Mouse (Mus musculus) kidney, embryonic 16.5 days (tissue): ENCODE results near the gene Kcnip4. TPM values are rescaled to one million over a fixed set of nuclear protein-coding genes. Genes with fewer than 3 reads are reported as not detected.

Experiments used
- ATAC-seq: fragments of 200-750 bp; cut with Nextera tagmentation; 2 replicates; pipeline ENCODE4 v1.8.0; 2017; ENCODE audit warnings: moderate TSS enrichment; ENCODE audit not compliant: low FRiP score, low TSS enrichment
- H3K27ac ChIP-seq: fragments of 300-500 bp; sonication (generic); 2 replicates; pipeline ENCODE4 v1.5.1; 2014; ENCODE audit warnings: low read length
- H3K27me3 ChIP-seq: fragments of 300-500 bp; sonication (generic); 2 replicates; pipeline ENCODE4 v1.6.1; 2014; ENCODE audit warnings: low read length, control low read depth, mixed read lengths; ENCODE audit not compliant: insufficient read depth
- H3K36me3 ChIP-seq: fragments of 300-500 bp; sonication (generic); 2 replicates; pipeline ENCODE4 v1.6.1; 2014; ENCODE audit warnings: low read length, control low read depth, mixed read lengths; ENCODE audit not compliant: insufficient read depth
- H3K4me1 ChIP-seq: fragments of 300-500 bp; sonication (generic); 2 replicates; pipeline ENCODE4 v1.6.1; 2014; ENCODE audit warnings: low read length, control low read depth, mixed read lengths; ENCODE audit not compliant: insufficient read depth
- H3K4me2 ChIP-seq: fragments of 300-500 bp; sonication (generic); replicated peaks from 2 replicates; pipeline ENCODE4 v1.6.1; 2014; ENCODE audit warnings: low read depth, low read length
- H3K4me3 ChIP-seq: fragments of 300-500 bp; sonication (generic); 2 replicates; pipeline ENCODE4 v1.5.1; 2014; ENCODE audit warnings: mild to moderate bottlenecking, low read length
- H3K9ac ChIP-seq: fragments of 300-500 bp; sonication (generic); replicated peaks from 2 replicates; pipeline ENCODE4 v1.6.1; 2014; ENCODE audit warnings: low read length
- H3K9me3 ChIP-seq: fragments of 300-500 bp; sonication (generic); 2 replicates; pipeline ENCODE4 v1.6.1; 2016; ENCODE audit warnings: low read length, control low read depth
- WGBS: fragments of 180-500 bp; shearing (Covaris S2); extraction: QIAGEN DNeasy Blood & Tissue Kit; methylation state at CpG from one replicate; pipeline ENCODE4 v1.1.7; 2014; 5-methylcytosine and 5-hydroxymethylcytosine counted together
- polyA plus RNA-seq: library from polyadenylated mRNA; unstranded; fragments of >200 nt; fragmentation: Nextera tagmentation; extraction: Ambion mirVana; gene quantifications from 2 replicates; pipeline ENCODE4 v1.2.1, GENCODE M21; 2015

Kcnip4 gene
- polyA plus RNA-seq, 1 experiment from 2014 or later: 0.65 TPM

DNA sequence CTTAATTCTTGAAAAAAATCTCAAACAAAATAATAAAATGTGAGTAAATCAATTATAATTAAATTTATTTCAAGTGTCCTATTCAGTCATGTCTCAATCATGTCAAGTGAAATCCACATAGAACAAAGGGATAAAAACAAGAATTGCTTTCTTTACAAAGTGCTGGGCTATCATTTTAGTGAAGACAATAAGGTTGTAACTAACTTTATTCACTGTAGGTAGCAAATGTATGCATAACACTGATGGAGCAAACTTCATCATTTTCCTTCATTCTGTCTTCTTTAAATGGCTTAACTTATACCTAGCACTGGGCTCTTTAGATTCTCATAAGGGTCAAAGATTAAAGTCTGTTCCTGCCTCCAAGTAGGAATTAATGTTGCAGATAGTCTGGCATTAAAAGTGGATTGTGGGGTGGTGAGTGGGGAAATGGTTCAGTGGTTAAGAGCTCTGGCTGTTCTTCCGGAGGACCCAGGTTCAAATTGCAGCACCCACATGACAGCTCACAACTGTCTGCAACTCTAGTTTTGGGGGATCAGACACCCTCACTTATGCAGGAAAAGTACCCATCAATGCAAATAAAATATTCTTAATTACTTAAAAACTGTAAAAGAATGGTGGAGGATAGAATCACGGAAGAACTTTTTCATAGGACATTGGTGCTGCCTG is 1178.6 kb downstream of the Kcnip4 start:
- 79% methylated on average over 2 of the region's 2 CpGs for WGBS
- Histone ChIP-seq H3K27ac (no peak overlapping the region), H3K9ac (no peak overlapping the region), H3K9me3 (no peaks in the 10 kb centered on the region), H3K27me3 (no peaks in the 10 kb centered on the region), H3K4me1 (0 out of 2 replicates have a peak, but pooled peaks cover 3% of the 10 kb centered on the region), H3K4me3 (no peak overlapping the region), H3K4me2 (no peak overlapping the region), H3K36me3 (no peaks in the 10 kb centered on the region)
- ATAC-seq: no peak

DNA sequence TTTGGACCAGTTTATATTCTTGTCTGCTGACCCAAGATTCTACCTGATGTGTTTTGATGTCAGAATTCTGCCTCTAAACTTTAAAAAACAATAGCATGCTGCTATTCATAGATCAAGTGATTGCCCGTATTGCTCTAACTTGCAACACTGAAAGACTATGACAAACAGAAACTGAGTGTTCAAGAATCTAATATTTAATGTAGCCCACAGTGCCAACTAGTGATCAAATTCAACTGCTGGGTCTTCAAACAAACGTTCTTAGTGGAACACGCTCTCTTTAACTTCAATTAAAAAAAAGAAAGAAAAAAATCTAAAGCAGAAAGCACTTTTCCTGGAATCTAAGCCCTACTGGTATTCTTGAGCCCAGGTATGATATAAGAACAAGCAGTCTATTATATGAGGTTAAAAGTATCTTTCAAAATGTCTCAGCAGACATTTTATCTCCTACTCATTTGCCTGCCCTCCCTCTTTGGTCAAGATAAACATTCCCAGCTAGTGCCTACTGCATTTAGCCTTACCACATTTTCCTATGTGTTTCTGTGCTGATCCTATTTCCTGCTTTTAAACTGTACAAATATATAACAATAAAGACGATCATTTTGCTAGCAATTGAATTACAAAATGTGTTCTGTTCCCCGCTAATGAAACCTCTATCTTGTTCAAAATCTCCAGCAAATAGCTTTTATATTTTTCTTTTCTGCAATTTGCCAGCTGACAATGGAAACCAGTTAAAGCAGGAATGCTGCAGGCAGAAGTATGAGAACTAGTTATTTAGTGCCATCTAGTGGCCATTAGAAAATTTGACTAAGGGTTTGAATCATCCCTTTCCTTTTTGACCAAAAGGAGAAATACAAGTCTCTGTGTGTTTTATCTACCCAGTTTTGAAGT is 1179.4 kb downstream of the Kcnip4 start:
- H3K36me3 ChIP-seq: no peaks in the 10 kb centered on the region

DNA sequence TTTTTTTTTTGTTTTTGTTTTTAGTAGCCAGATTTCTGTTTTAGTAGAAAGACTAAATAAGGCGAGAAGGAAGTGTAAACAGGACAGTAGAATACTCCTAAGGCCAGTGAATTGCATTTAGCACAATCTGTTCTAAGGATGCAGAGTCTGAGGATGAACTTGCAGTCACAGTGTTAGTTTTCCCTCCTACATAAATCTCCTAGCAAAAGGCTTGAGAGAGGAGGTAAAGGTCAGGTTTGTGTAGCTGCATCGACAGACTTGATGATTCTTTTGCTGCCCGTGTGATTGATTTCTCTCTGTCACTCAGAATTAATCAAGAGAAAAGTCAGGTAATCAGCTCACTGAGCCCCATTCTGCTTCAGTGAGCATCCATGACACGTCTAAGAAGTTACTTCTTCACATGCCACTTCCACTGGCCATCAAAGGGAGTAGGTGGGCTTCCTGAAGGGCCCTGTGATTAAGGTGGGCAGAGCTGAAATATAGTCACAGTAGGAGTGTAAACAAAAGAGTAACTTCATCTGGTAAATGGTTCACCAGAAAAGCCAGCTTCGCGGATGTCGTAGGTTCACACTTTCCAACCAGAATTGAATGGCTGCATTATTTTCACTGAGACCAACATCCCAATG is 1183.8 kb downstream of the Kcnip4 start:
- Histone ChIP-seq H3K27ac (no peak overlapping the region), H3K4me1 (peaks cover 11% of the 10 kb centered on the region; the same call in 1 of the 2 replicates), H3K4me3 (no peak overlapping the region), H3K27me3 (no peaks in the 10 kb centered on the region), H3K9ac (no peak overlapping the region), H3K36me3 (no peaks in the 10 kb centered on the region), H3K4me2 (0 out of 2 replicates have a peak overlapping the region, but pooled peaks have one; percentile 6), H3K9me3 (no peaks in the 10 kb centered on the region)
- peak; percentile 89 for ATAC-seq
- WGBS: 20% methylated on average over 7 of the region's 7 CpGs

More for the DNA sequence above, 1179.4 kb downstream of the Kcnip4 start:
- Histone ChIP-seq H3K9me3 (no peaks in the 10 kb centered on the region), H3K27me3 (no peaks in the 10 kb centered on the region), H3K27ac (no peak overlapping the region), H3K4me3 (no peak overlapping the region), H3K9ac (no peak overlapping the region), H3K4me1 (0 out of 2 replicates have a peak, but pooled peaks cover 7% of the 10 kb centered on the region), H3K4me2 (no peak overlapping the region)
- 40% methylated on average over 5 of the region's 5 CpGs for WGBS
- peak; percentile 54; the same call in 1 of the 2 replicates for ATAC-seq
